Mouse (Mus musculus) E14TG2a.4 (cell line): ENCODE measurements at regions not wholly inside any gene's neighbourhood (a gene's known extent, or its start where the extent isn't known, plus 50 kb on each side); places are given as distances from the start of the nearest gene placed in this dataset.

Experiments used
- CTCF ChIP-seq: conservative IDR thresholded peaks from 2 replicates; pipeline ENCODE4 v1.5.1; 2014; ENCODE audit warnings: low read length
- POU5F1 ChIP-seq: IDR thresholded peaks from 2 replicates; pipeline ENCODE4 v1.6.1; 2014; ENCODE audit warnings: low read length, borderline replicate concordance

DNA sequence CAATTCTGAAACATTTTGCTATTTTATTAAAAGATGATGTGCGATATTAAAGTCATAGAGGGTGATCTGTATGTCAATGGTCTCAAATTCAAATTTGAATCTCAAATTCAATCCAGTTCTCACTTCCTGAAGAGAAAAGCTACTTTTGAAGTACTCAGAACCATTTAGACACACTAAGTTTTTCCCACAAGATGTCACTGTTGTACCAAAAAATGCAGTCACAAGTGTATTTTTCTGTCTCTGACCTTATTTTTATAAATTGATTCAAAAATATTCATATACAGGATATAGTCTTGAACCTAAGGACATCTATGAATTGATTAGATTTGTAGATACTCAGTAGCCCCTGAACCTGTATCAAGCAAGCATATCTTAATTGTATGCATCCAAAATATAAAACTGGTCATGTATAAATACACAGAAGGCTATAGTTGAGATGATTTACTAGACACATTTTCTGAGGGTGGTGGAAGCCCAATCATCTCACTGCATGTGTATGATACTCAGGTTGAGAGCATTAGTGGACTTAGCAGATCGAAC, 137.8 kb upstream of the Arhgap42 start:
- TF ChIP-seq POU5F1 (no peak), CTCF (0 out of 2 replicates have a peak, but pooled peaks have one; percentile 5)
